Comparison of ENCODE assay signal across 10 mouse cellular contexts in genomic region chr19:47292451-47292951, GRCm38 (mm10).
DNase-seq lines count a peak whose midpoint lies in the region; ATAC-seq and TF ChIP-seq lines count a peak whose summit lies in the region.
"Had no signal": no experiment of that assay in that cellular context is flagged by ENCODE, and none has a peak within 500 bp of the region (broad histone marks: within the 10 kb centered on the region; RNA-seq: fewer than 3 reads in every experiment).

No protein-coding gene starts in this region.

- intact Hi-C loops in gastrocnemius, adult 2 months (cut with DNase I), result no loop called here
- intact Hi-C loops in gastrocnemius, postnatal 36 days (cut with DNase I), result no loop called here
- intact Hi-C loops in heart, adult 2 months (cut with DNase I), result no loop called here
- intact Hi-C loops in left cerebral cortex, postnatal 36 days (cut with DNase I), result no loop called here

- WGBS in heart, adult 2 months, result 50% methylated on average over 7 of the region's 7 CpGs
- 38% methylated on average over 7 of the region's 7 CpGs for WGBS in kidney, postnatal 0 days

- H3K9me3 ChIP-seq in kidney, postnatal 0 days (replicated peaks; ENCODE audit: low read length), result no peaks in the 10 kb centered on the region

- DNase-seq in gastrocnemius, adult 2 months, result peak; percentile 59
- no peak for DNase-seq in gastrocnemius, postnatal 36 days
- peak; percentile 88 for DNase-seq in brain, adult 2 months (ENCODE audit: low read depth, low spot score)
- peak; percentile 64 to 80 for DNase-seq in heart, adult 2 months
- DNase-seq in kidney, postnatal 0 days (ENCODE audit: low spot score), result peak; percentile 75
- no peak for DNase-seq in ovary, postnatal 14 days (ENCODE audit: low spot score)
- no peak for DNase-seq in left cerebral cortex, postnatal 36 days (ENCODE audit: low spot score in 2 of 2)
- DNase-seq in urinary bladder, postnatal 25 days (ENCODE audit: low spot score), result no peak
- DNase-seq: liver; right cerebral cortex, postnatal 25 days had no signal

- no peaks in the 10 kb centered on the region for H3K36me3 ChIP-seq in heart, adult 2 months (ENCODE audit: control insufficient read depth, insufficient read depth, low read length)
- H3K36me3 ChIP-seq in kidney, postnatal 0 days (ENCODE audit: insufficient read depth, low read length), result 0 out of 2 replicates have a peak, but pooled peaks cover 2% of the 10 kb centered on the region

- no peak overlapping the region; the same call in 1 of the 2 replicates for H3K9ac ChIP-seq in heart, adult 2 months (ENCODE audit: low read depth, low read length)
- no peak overlapping the region for H3K9ac ChIP-seq in kidney, postnatal 0 days (ENCODE audit: low read depth, low read length)

- peak overlapping the region; percentile 78 for H3K27ac ChIP-seq in gastrocnemius, adult 2 months
- peak overlapping the region; percentile 65 for H3K27ac ChIP-seq in heart, adult 2 months
- peak overlapping the region; percentile 63 for H3K27ac ChIP-seq in kidney, postnatal 0 days

- ATAC-seq in kidney, postnatal 0 days (replicated peaks; ENCODE audit: low FRiP score, low read depth), result no peak; the same call in 1 of the 2 replicates

- H3K27me3 ChIP-seq in heart, adult 2 months (ENCODE audit: control insufficient read depth, insufficient read depth, low read length), result no peaks in the 10 kb centered on the region
- no peaks in the 10 kb centered on the region for H3K27me3 ChIP-seq in kidney, postnatal 0 days (ENCODE audit: insufficient read depth, low read length)

- no peaks in the 10 kb centered on the region for H3K79me2 ChIP-seq in heart, adult 2 months (replicated peaks; ENCODE audit: control insufficient read depth, insufficient read depth, low read length)

- TF ChIP-seq CTCF in gastrocnemius, adult 2 months (IDR thresholded peaks at IDR 0.05), result no peak
- peak; percentile 13 for TF ChIP-seq CTCF in heart, adult 2 months (IDR thresholded peaks at IDR 0.05)
- no peak for TF ChIP-seq CTCF in kidney, postnatal 0 days (IDR thresholded peaks at IDR 0.05; ENCODE audit: low read depth)

- H3K4me2 ChIP-seq in kidney, postnatal 0 days (ENCODE audit: low read length), result no peak overlapping the region

- peaks cover 20% of the 10 kb centered on the region for H3K4me1 ChIP-seq in heart, adult 2 months (ENCODE audit: control insufficient read depth, insufficient read depth, low read length)
- H3K4me1 ChIP-seq in kidney, postnatal 0 days (replicated peaks; ENCODE audit: insufficient read depth, low read length), result peaks cover 21% of the 10 kb centered on the region; the same call in 1 of the 2 replicates

- no peak overlapping the region; the same call in 1 of the 2 replicates for H3K4me3 ChIP-seq in gastrocnemius, adult 2 months
- no peak overlapping the region for H3K4me3 ChIP-seq in heart, adult 2 months
- no peak overlapping the region for H3K4me3 ChIP-seq in kidney, postnatal 0 days (replicated peaks; ENCODE audit: low read depth, low read length)

- TF ChIP-seq EP300 in heart, adult 2 months (IDR thresholded peaks at IDR 0.05; ENCODE audit: insufficient read depth, low read depth, low read length), result no peak

- TF ChIP-seq POLR2A in heart, adult 2 months (IDR thresholded peaks at IDR 0.05; ENCODE audit: insufficient read depth, low read depth, low read length), result no peak

Comparison
In these comparisons a context has a peak if more than half of its experiments do, and no peak if none do; other contexts are left out.
1. DNase-seq: peak in gastrocnemius, adult 2 months (single experiment), brain, adult 2 months (single experiment), heart, adult 2 months (2 of 2) and kidney, postnatal 0 days (single experiment); none in gastrocnemius, postnatal 36 days (0 of 2), ovary, postnatal 14 days (single experiment), left cerebral cortex, postnatal 36 days (0 of 2) and urinary bladder, postnatal 25 days (single experiment).
2. Peak in every context shown above with its lines, with median percentiles within 50 percentile points of each other: H3K27ac ChIP-seq.